Mouse (Mus musculus) Patski (cell line): Measurements from ENCODE around the gene D13Ertd608e. TPM values are rescaled to one million over a fixed set of nuclear protein-coding genes. Genes with fewer than 3 reads are reported as not detected.
"Not testable (repeated sequence)": the region's sequence is repeated elsewhere in the genome, so short reads cannot be mapped to it uniquely, and the experiment has no call there.

Experiments used
- ATAC-seq: fragments of 100-300 bp; one replicate; pipeline ENCODE4 v1.8.0; 2021
- CTCF ChIA-PET: fragments of 350-600 bp; sonication (Branson Sonifier 250); formaldehyde crosslinking; loops from one replicate; lab custom pipeline; 2022; ENCODE audit warnings: inconsistent platforms; lab: Charles Lee
- POLR2A ChIA-PET: fragments of 350-600 bp; sonication (Branson Sonifier 250); formaldehyde crosslinking; loops from one replicate; lab custom pipeline; 2022; ENCODE audit warnings: antibody characterized with exemption, inconsistent platforms; lab: Charles Lee
- DNase-seq: peaks from one replicate; pipeline ENCODE4 v3.0.0-alpha.2; 2011; ENCODE audit warnings: low read depth, low spot score
- H3K27me3 ChIP-seq: fragments of 371-371 bp; one replicate; pipeline ENCODE4 v1.5.1; 2021
- CTCF ChIP-seq: fragments of 100-300 bp; IDR thresholded peaks from one replicate; pipeline ENCODE4 v1.5.1; 2021
- in situ Hi-C: fragments of 300-500 bp; cut with MboI; formaldehyde crosslinking; loops from 3 replicates; pipeline ENCODE4 v1.11.1; 2018; ENCODE audit warnings: low pct_unique_long_range_greater_than_20kb, mixed read lengths
- polyA plus RNA-seq: library from polyadenylated mRNA; unstranded; gene quantifications from one replicate; pipeline ENCODE4 v1.2.3, GENCODE M21; 2021

Gene D13Ertd608e
- not detected for polyA plus RNA-seq

DNA sequence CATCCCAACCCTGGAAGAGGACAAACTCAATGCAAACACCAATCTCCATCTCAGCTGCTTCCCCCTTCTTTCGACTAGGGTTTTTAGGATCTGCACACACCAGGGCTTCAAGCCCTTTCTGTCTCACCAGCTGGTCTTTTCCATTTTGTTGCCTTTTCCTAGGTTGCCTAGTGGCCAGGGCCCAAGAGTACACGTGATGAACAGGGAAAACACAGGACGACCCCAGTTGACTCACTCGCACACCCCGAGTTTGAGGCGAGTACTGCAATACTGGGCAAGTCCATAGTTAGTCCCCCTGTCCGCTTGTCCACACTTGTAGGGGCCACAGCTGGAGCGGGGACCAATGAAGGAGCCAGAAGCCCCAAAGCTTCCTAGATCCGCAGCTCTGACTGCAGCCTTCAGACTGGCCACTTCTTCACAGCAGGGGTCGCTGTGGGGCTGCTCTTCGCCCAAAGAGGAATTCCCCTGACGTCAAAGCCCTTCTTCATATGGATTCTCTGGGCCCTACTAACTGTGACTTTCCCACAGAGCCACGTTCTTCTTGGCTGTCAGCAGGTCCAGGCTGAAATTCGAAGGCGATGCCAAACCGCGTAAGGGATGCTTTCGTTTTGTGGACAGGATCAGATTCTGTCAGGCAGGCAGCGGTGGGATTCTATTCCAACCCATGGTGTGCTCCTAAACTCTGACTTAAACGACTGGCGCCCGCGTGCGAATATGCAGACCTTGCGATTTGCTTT is at the start of gene D13Ertd608e:
Gene D13Ertd608e, plus strand, starts transcription at position 687 of the 737 bp plus-strand sequence.
- in situ Hi-C loops, POLR2A ChIA-PET, DNase-seq, H3K27me3 ChIP-seq, CTCF ChIA-PET: not testable (repeated sequence)
- peak; percentile 39 for TF ChIP-seq CTCF
- ATAC-seq: peak; percentile 60

DNA sequence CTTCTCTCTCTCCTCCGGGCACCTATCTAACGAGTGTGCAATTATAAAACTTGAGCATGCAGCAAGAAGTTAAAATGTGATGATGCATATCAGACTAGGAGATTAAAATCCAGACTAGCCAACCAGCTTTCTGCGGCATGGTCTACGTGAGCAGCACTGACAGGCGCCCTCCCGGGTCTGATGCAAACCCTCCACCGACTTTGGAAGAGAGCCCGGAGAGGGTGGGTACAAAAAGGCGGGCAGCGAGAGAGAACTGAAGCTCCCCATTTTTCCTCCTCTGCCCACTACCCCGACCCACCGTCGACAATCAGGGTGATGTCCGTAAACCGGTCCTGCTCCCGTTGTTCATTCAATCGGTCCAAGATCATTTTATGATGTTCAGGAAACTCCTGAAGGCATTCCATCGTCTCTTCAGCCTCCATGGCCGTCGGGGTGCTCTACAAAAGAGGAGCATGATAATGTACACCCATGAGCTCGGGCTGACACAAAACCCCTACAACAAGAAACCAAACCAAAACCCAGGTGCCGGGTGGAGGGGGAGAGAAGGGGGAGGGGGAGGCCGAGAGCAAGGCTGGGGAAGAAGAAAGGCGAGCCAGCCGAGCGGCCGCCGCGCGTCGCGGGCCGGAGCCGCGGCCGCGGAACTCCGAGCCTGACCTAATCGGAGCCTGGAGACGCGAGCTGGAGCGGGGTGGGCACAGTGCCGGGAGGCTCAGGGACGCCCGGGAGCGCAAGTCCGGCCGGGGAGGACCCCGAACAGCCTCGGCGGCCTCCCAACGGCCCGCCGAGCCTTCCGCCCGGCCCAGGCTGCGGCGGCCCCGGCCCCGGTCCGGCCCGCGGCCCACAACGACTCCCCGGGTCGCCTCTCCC is 45.7 kb upstream of the D13Ertd608e start:
- CTCF ChIA-PET: interaction anchor here (1.4 kb wide), 1 partner anchor 105 kb away, joined by 3 read pairs; no protein-coding TSS in a partner anchor
- in situ Hi-C loops: loop anchor here (5.0 kb wide), 1 partner anchor 53 kb away; no protein-coding TSS in a partner anchor
- POLR2A ChIA-PET: interaction anchor here (0.6 to 1.4 kb wide), 4 partner anchors 12 to 99 kb away, joined by 3 to 7 read pairs (median 4); no protein-coding TSS in a partner anchor

DNA sequence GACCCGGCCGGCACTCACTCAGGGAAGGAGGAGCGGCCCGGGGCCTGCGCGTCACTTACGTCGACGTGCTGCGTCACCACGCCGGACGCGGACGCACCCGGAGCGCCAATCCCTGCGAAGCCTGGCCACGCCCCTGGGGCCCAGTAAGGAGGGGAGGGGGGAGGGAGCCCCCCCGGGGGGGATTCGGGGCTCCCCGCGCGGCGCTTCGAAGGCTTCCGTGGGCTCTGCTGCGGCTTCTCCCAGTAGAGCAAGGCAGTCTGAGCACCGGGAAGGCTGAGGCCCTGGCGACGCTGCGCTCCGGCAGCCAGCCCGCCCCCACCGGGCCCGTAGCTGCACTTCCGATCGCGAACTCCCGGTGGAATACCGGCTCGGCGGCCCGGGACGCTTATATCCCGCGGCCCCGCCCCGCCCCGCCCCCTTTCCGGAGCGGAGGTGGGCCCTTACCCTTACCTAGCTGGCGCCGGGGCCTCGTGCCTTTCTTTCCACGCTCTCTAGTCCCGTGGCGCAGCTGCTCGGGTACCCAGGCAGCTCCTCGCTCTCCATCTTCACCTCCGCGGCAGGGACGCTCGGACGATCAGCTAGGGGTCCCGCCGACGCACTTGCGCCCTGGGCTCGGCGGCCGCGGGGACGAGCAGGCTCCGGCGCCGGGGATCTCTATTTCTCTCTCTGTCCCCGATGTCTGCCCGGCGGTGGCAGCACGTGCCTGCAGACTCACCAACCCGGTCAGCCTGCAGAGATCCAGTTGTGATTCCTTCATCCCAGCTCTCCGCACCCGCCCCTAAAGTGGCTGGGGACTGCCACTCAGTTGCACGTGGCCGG is 44.8 kb upstream of the D13Ertd608e start, which contains the start of gene Zfp131:
Gene Zfp131, minus strand, starts transcription at position 129 of the 819 bp plus-strand sequence.
- POLR2A ChIA-PET: interaction anchor here (0.9 to 1.2 kb wide), 2 partner anchors 13 to 100 kb away, joined by 3 to 4 read pairs; no protein-coding TSS in a partner anchor
- in situ Hi-C loops: loop anchor here (5.0 kb wide), 1 partner anchor 54 kb away; no protein-coding TSS in a partner anchor
- ATAC-seq: peak; percentile 97

More for the DNA sequence above, 45.7 kb upstream of the D13Ertd608e start:
- TF ChIP-seq CTCF: no peak
- no peaks in the 10 kb centered on the region for H3K27me3 ChIP-seq
- DNase-seq: no peak
- peak; percentile 38 for ATAC-seq

DNA sequence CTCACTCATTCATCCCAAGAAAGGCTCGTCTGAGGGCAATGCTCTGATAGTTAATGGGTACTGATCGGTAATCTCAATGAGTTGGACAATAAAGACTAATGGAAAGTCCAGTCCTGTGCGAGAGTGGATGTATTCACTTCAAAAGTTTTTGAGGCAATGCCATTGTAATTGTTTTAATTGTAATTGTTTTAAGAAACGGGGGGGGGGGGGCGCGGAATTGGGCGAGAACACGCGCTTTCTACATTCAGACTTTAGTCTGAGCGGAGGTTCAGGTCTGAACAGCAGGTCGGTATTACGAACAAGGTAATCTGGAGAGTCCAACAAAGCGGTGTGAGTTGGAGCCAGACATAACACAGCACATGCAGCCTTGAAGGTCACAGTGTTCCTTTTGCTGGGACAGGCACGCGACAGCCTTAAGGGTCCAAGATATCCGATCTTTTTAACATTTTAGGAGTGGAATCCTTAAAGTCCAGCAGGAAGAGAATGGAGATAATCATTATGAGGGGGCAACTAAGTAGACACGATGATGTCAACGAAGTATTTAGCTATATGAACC is 44.1 kb upstream of the D13Ertd608e start:
- ATAC-seq (no peak), DNase-seq (no peak)
- TF ChIP-seq CTCF: no peak
- ChIA-PET POLR2A (no interaction called here), CTCF (no interaction called here)
- in situ Hi-C loops: loop anchor here (5.0 kb wide), 1 partner anchor 54 kb away; no protein-coding TSS in a partner anchor
- H3K27me3 ChIP-seq: no peaks in the 10 kb centered on the region

More for the DNA sequence above, 44.8 kb upstream of the D13Ertd608e start, which contains the start of gene Zfp131:
- CTCF ChIA-PET: no interaction called here
- TF ChIP-seq CTCF: no peak
- no peak for DNase-seq
- H3K27me3 ChIP-seq: no peaks in the 10 kb centered on the region

- DNase-seq: no peak
- in situ Hi-C loops: loop anchor here (5.0 kb wide), 1 partner anchor 56 kb away; no protein-coding TSS in a partner anchor
- ChIA-PET CTCF (no interaction called here), POLR2A (no interaction called here)
- TF ChIP-seq CTCF: no peak
- no peaks in the 10 kb centered on the region for H3K27me3 ChIP-seq
- ATAC-seq: no peak
Observed at GRCm38 (mm10) chr13:119792791-119793404, 42.9 kb upstream of the D13Ertd608e start.

DNA sequence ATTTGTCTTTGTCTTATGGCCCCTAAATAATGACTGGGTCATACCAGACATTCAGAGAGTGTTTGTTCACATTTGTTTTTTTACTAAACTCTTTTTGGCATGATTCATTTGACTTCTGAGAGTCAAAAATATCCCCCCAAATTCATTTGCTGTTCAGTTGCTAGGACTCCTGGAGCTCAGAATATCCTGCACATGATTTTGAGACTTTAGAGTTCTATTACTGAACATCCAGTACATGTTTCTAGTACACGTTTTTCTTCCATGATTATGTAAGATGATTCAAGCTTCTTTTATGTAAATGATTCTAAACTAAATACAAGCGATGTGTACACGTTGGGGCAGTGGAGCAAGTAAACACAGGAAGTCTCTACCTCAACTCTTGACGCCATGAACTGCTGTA is 38.1 kb upstream of the D13Ertd608e start:
- no peak for DNase-seq
- TF ChIP-seq CTCF: no peak
- ATAC-seq: no peak
- in situ Hi-C loops: no loop called here
- ChIA-PET CTCF (interaction anchor here (0.7 to 1.0 kb wide), 2 partner anchors 57 to 60 kb away, joined by 3 to 4 read pairs; no protein-coding TSS in a partner anchor), POLR2A (no interaction called here)
- no peaks in the 10 kb centered on the region for H3K27me3 ChIP-seq

GRCm38 (mm10) chr13:119808937-119809336 is 26.9 kb upstream of the D13Ertd608e start:
- H3K27me3 ChIP-seq: no peaks in the 10 kb centered on the region
- TF ChIP-seq CTCF: no peak
- POLR2A ChIA-PET: no interaction called here
- no peak for DNase-seq
- in situ Hi-C loops: no loop called here
- ATAC-seq: no peak
- CTCF ChIA-PET: no interaction called here

GRCm38 (mm10) chr13:119810031-119810430 is 25.8 kb upstream of the D13Ertd608e start:
- in situ Hi-C loops: no loop called here
- DNase-seq: no peak
- ChIA-PET POLR2A (no interaction called here), CTCF (no interaction called here)
- no peak for TF ChIP-seq CTCF
- no peaks in the 10 kb centered on the region for H3K27me3 ChIP-seq
- no peak for ATAC-seq

- H3K27me3 ChIP-seq: no peaks in the 10 kb centered on the region
- CTCF ChIA-PET: no interaction called here
- POLR2A ChIA-PET: no interaction called here
- ATAC-seq: no peak
- in situ Hi-C loops: no loop called here
- no peak for TF ChIP-seq CTCF
- no peak for DNase-seq
Observed at GRCm38 (mm10) chr13:119816798-119817197, 19.0 kb upstream of the D13Ertd608e start.
